Mouse (Mus musculus) CH12.LX (cell line): ENCODE measurements around the gene Slc13a1.

Source experiments
- CTCF ChIP-seq, 2 experiments: IDR thresholded peaks in 1 of 2; conservative IDR thresholded peaks in 1 of 2; 2 replicates each; pipeline ENCODE4 v1.5.1; 2011 to 2012; ENCODE audit warnings: low read depth in 2 of 2, low read length in 2 of 2, improper control_type of control experiment in 1 of 2, inconsistent platforms in 1 of 2, mild to moderate bottlenecking in 1 of 2, moderate library complexity in 1 of 2
- NRF1 ChIP-seq: IDR thresholded peaks from 2 replicates; pipeline ENCODE4 v1.6.1; 2014; ENCODE audit warnings: low read depth, mild to moderate bottlenecking, inconsistent platforms, low read length, improper control_type of control experiment, moderate library complexity
- ZC3H11A ChIP-seq: IDR thresholded peaks from 2 replicates; pipeline ENCODE4 v1.6.1; 2012; ENCODE audit warnings: low read depth, mild to moderate bottlenecking, inconsistent platforms, low read length, improper control_type of control experiment

DNA sequence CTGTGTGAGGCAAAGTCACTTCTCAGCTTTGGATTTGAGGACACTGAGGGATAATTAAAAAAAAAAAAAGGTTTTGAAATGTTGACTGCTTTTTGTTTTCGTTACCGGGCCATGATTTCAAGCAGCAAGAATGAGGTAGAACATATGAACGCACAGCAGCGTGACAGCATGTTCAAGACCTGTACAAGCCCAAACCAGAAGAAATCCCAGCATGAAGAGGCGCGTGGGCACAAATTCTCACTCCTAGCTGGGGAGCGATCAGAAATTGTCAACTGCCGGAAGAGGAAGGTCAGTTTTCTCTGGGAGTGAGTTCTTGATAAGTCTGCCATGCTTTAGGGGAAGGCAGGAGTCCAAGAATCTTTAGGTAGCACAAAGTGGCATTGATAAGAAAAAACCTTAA lies 56.3 kb downstream of the Slc13a1 start:
- TF ChIP-seq CTCF (conservative IDR thresholded peaks at IDR 0.05 in 1 of 2, IDR thresholded peaks at IDR 0.05 in 1 of 2; ENCODE audit: low read depth in 2 of 2, low read length in 2 of 2) = no peak
- no peak for TF ChIP-seq NRF1
- no peak for TF ChIP-seq ZC3H11A
